Mouse (Mus musculus) lung, postnatal 0 days (tissue): ENCODE measurements at regions not wholly inside any gene's neighbourhood (a gene's known extent, or its start where the extent isn't known, plus 50 kb on each side); places are given as distances from the start of the nearest gene placed in this dataset.

Experiments
- ATAC-seq: fragments of 200-750 bp; cut with Nextera tagmentation; 2 replicates; pipeline ENCODE4 v1.8.0; 2017; ENCODE audit warnings: moderate library complexity
- DNase-seq: peaks from one replicate; pipeline ENCODE4 v3.0.0-alpha.2; 2016; ENCODE audit warnings: low spot score
- H3K27ac ChIP-seq: fragments of 300-500 bp; sonication (generic); 2 replicates; pipeline ENCODE4 v1.5.1; 2014; ENCODE audit warnings: antibody characterized with exemption, mild to moderate bottlenecking, low read length, mixed read lengths
- H3K27me3 ChIP-seq: fragments of 300-500 bp; sonication (generic); replicated peaks from 2 replicates; pipeline ENCODE4 v1.6.1; 2014; ENCODE audit warnings: low read length, mixed read lengths; ENCODE audit not compliant: insufficient read depth
- H3K36me3 ChIP-seq: fragments of 300-500 bp; sonication (generic); 2 replicates; pipeline ENCODE4 v1.6.1; 2014; ENCODE audit warnings: low read length, mixed read lengths; ENCODE audit not compliant: insufficient read depth
- H3K4me1 ChIP-seq: fragments of 300-500 bp; sonication (generic); 2 replicates; pipeline ENCODE4 v1.6.1; 2014; ENCODE audit warnings: antibody characterized with exemption, low read depth, low read length, mixed read lengths; ENCODE audit not compliant: insufficient read depth
- H3K4me2 ChIP-seq: fragments of 300-500 bp; sonication (generic); replicated peaks from 2 replicates; pipeline ENCODE4 v1.6.1; 2014; ENCODE audit warnings: low read depth, mild to moderate bottlenecking, low read length, moderate library complexity, mixed read lengths
- H3K4me3 ChIP-seq: fragments of 300-500 bp; sonication (generic); 2 replicates; pipeline ENCODE4 v1.5.1; 2014; ENCODE audit warnings: low read depth, low read length
- H3K9ac ChIP-seq: fragments of 300-500 bp; sonication (generic); replicated peaks from 2 replicates; pipeline ENCODE4 v1.6.1; 2014; ENCODE audit warnings: low read depth, mild to moderate bottlenecking
- H3K9me3 ChIP-seq: fragments of 300-500 bp; sonication (generic); 2 replicates; pipeline ENCODE4 v1.6.1; 2016; ENCODE audit warnings: low read length, mixed read lengths
- CTCF ChIP-seq: IDR thresholded peaks from 2 replicates; pipeline ENCODE4 v1.5.1; 2016; ENCODE audit warnings: antibody characterized with exemption, mild to moderate bottlenecking
- EP300 ChIP-seq: IDR thresholded peaks from 2 replicates; pipeline ENCODE4 v1.6.1; 2016; ENCODE audit warnings: antibody characterized with exemption, mild to moderate bottlenecking, control low read depth
- WGBS: fragments of 180-500 bp; shearing (Covaris S2); extraction: QIAGEN DNeasy Blood & Tissue Kit; methylation state at CpG from one replicate; pipeline ENCODE4 v1.1.7; 2014; 5-methylcytosine and 5-hydroxymethylcytosine counted together

DNA sequence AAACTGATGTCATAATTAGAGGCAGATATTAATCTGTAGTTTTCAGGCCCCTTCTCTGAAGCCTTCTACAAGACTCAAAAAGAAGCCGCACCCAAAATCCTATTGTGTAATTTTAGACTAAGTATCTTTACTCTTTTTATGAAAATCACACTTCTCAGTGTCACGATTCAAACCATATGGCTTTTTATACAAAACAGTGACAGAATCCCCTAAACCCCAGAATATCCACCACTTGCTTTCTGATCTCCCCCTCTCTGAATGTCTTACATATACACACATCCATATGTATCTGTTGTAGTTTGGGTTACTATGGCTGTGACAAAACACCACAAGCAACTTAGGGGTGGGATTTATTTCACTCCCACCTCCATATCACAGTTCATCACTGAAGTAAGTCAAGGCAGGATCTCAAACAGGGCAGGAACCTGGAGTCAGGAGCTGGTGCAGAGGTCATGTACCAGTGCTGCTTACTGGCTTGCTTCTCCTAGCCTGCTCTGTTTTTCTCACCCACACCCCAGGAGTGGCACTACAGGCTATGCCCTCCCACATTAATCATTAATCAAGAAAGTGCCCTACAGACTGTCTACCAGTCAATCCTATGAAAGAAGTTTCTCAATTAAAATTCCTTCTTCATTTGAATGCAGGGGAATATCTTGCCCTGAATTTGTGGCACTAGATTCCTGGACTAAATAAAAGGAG, 59.3 kb upstream of the B3gat1 start:
- Histone ChIP-seq H3K4me3 (no peak overlapping the region), H3K9ac (no peak overlapping the region), H3K9me3 (no peaks in the 10 kb centered on the region), H3K36me3 (no peaks in the 10 kb centered on the region), H3K4me1 (no peaks in the 10 kb centered on the region), H3K4me2 (no peak overlapping the region), H3K27ac (no peak overlapping the region), H3K27me3 (no peaks in the 10 kb centered on the region)
- ATAC-seq (no peak), DNase-seq (no peak)
- WGBS = 86% methylated on average over 2 of the region's 2 CpGs
- TF ChIP-seq EP300 (no peak), CTCF (no peak)

DNA sequence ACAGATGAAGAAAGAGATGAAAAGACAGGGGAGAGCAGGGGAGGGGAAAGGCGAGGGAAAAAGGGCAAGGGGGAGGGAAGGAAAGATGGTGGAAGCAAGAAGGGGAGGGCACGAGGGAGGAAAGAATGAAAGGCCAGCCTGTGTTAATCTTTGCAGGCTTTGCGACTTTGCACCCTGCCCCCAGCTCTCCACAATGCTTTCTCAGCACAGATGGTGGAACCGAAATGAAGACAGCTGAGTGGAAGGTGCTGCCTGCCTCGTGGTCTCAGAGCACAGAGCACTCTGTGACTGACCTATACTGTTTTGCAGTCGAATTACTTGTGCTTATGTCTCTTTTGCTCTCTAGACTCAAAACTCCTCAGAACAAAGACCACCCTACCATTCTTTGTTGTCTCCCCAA, 55.2 kb upstream of the B3gat1 start:
- H3K36me3 ChIP-seq = no peaks in the 10 kb centered on the region
- H3K4me1 ChIP-seq = no peaks in the 10 kb centered on the region
- no peak overlapping the region for H3K9ac ChIP-seq
- no peaks in the 10 kb centered on the region for H3K27me3 ChIP-seq
- no peak overlapping the region for H3K4me2 ChIP-seq
- no peak for DNase-seq
- H3K4me3 ChIP-seq = no peak overlapping the region
- no peak for ATAC-seq
- H3K27ac ChIP-seq = no peak overlapping the region
- 25% methylated on average over 6 of the region's 6 CpGs for WGBS
- no peak for TF ChIP-seq CTCF
- TF ChIP-seq EP300 = no peak
- no peaks in the 10 kb centered on the region for H3K9me3 ChIP-seq

DNA sequence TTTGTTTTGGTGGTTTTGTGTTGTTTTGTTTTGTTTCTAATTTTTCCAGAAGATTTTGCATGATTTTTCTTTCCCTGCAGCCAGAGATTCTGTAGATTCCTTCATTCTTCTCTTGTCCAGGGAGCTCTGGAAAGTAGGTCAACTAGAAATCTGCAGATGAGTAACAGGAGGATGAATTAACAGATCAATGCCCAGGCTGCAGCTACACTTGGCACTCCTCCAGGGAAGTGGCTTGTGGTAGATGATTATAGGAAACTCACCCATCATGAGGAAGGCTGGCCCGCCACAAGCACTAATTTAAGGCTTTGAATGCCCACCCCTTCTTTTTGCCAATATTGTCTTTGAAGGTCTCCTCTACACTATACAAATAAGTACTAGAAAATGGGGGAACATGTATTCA, 52.0 kb upstream of the B3gat1 start:
- 78% methylated on average over 1 of the region's 1 CpGs for WGBS
- Histone ChIP-seq H3K27me3 (no peaks in the 10 kb centered on the region), H3K9ac (no peak overlapping the region), H3K9me3 (no peaks in the 10 kb centered on the region), H3K4me3 (no peak overlapping the region), H3K36me3 (no peaks in the 10 kb centered on the region), H3K4me2 (no peak overlapping the region), H3K4me1 (no peaks in the 10 kb centered on the region), H3K27ac (no peak overlapping the region)
- no peak for ATAC-seq
- TF ChIP-seq CTCF (no peak), EP300 (no peak)
- no peak for DNase-seq
